Mouse (Mus musculus): ENCODE measurements around the gene Fgfr2. TPM values are rescaled to one million over a fixed set of nuclear protein-coding genes. Genes with fewer than 3 reads are reported as not detected.
A peak's percentile ranks its signal among the peaks of the same experiment; 100 is the strongest.

Fgfr2 gene
- polyA plus RNA-seq, 1 experiment from 2014 or later: 20.3 TPM

DNA sequence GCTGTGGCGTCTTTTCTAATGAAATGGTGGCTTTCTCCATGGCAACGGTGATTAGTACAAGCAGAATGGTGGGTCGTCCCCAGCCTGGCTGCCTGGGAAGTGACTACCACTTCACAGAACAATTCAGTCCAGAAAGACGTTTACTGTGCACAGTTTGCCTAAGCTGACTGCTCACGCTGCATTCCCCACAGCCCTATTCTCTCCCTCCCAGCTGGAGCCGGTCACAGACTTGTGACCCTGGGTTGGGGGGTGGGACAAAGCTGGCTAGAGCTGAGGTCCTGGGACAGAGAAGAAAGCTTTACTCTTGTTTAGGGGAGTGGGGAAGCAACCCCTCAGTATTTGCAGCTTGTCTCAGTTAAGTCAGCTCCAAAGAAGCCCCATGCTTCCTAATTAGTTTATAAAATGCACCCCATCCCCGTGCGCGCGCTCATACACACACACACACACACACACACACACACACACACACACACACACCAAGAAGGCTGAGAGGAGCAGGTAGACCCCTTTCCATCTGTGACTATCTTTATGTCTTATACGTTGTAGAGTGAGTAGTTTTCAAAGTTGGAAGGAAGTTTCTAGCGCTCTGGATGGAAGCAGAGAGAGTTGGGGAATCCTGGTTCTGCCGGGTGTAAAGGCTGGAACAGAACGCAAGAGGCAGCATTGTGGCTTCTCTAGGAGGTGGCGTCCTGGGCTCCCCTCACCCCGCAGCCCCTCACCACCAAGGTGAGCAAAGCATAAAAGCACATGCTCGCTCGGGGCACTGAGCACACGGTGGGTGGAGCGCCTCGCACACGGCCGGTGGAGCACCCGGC, 2754.1 kb downstream of the Fgfr2 start:
- peak overlapping the region; percentile 30 for H3K4me2 ChIP-seq (ENCODE audit: low read depth, low read length)
- H3K9ac ChIP-seq (ENCODE audit: low read length): 0 out of 2 replicates have a peak overlapping the region, but pooled peaks have one; percentile 12
- no peaks in the 10 kb centered on the region for H3K4me1 ChIP-seq (ENCODE audit: control insufficient read depth, insufficient read depth, low read length)
- no peak for ATAC-seq (replicated peaks; ENCODE audit: extremely low read depth, insufficient read depth, low FRiP score)
- 0 out of 2 replicates have a peak, but pooled peaks cover 2% of the 10 kb centered on the region for H3K27me3 ChIP-seq (ENCODE audit: control insufficient read depth, insufficient read depth, low read length)
- no peaks in the 10 kb centered on the region for H3K36me3 ChIP-seq (ENCODE audit: control insufficient read depth, insufficient read depth)
- WGBS: 50% methylated on average over 24 of the region's 24 CpGs
- H3K27ac ChIP-seq (ENCODE audit: low read length): no peak overlapping the region
- peaks cover 8% of the 10 kb centered on the region; the same call in 1 of the 2 replicates for H3K9me3 ChIP-seq (replicated peaks; ENCODE audit: control insufficient read depth, low read length)
- H3K4me3 ChIP-seq (ENCODE audit: low read length): no peak overlapping the region

DNA sequence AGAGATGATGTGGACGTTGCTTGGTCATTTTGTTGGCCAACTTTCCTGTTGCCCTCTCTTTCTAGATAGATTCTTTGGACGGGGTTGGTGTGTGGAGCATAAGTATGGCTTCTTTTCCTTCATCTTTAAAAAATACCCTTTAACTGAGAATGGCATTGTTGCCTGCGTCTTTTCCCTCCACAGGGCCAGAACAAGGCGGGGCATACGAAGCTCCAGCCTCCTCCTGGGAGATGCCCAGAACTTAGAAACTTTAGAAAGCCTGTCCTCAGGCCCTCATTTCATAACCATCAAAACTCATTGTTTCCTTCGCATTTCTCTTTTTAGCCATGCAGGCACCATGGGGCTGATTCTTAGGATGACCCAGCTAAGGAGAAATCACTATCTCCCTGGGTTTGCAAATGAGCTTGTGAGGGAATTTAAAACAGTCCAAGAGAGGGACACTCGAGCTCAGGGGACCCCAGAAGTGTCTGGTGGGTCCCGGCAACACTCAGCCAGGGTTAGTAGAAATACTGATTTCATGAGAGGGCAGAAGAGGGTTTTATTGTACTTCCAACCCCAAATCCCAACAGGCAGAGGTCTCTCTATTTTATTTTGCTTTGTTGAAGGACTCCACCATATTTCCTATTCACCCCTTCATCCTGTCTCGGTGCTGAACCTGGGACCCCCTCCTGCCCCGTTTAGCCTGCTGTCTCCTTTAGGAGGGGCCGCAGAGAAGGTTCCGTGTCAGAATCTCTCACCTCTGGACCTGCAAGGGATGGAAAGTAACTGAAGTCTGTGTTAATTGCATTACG, 2754.9 kb downstream of the Fgfr2 start:
- peaks cover 8% of the 10 kb centered on the region; the same call in 1 of the 2 replicates for H3K9me3 ChIP-seq (replicated peaks; ENCODE audit: control insufficient read depth, low read length)
- H3K4me1 ChIP-seq (ENCODE audit: control insufficient read depth, insufficient read depth, low read length): no peaks in the 10 kb centered on the region
- 58% methylated on average over 13 of the region's 13 CpGs for WGBS
- H3K27me3 ChIP-seq (ENCODE audit: control insufficient read depth, insufficient read depth, low read length): 0 out of 2 replicates have a peak, but pooled peaks cover 2% of the 10 kb centered on the region
- H3K9ac ChIP-seq (ENCODE audit: low read length): no peak overlapping the region
- no peak overlapping the region for H3K27ac ChIP-seq (ENCODE audit: low read length)
- no peaks in the 10 kb centered on the region for H3K36me3 ChIP-seq (ENCODE audit: control insufficient read depth, insufficient read depth)
- H3K4me3 ChIP-seq (ENCODE audit: low read length): no peak overlapping the region
- ATAC-seq (replicated peaks; ENCODE audit: extremely low read depth, insufficient read depth, low FRiP score): no peak
- H3K4me2 ChIP-seq (ENCODE audit: low read depth, low read length): 0 out of 2 replicates have a peak overlapping the region, but pooled peaks have one; percentile 30

DNA sequence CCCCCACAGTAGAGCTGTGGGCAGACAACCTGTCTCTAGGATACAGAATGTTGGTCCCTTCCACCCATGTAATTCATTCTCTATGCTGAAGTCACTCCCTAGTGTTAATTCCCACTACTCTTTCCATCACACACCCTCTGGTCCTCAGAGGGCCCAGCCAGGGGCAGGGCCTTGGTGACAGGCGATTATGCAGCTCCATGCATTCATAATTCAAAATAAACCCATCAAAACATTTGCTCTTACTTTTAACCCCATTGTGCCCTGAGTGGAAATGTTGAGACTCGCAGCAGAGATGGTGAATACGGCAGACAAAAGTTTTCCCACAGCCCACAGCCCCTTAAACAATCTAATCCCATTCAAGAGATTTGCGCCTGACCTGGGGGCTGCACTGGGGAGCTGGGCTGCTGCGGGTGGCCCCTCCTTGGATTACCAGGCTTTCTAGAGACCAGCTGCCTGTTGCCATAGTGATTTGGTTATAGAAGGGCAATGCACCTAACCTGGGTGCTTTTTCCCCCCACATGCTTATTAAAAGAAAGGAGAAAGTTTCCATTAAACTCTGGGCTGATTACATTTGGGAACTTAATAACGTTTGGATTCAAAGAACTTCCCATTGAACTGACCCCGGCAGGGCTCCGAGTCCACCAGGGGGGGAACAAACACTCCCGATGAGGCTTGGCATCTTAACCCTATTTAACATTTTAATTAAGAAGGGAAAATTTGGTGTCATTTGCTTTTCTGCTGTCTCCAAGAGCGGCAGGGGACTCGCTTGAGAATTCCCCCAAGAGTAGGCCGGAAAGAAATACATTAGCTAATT, 2755.7 kb downstream of the Fgfr2 start:
- H3K36me3 ChIP-seq (ENCODE audit: control insufficient read depth, insufficient read depth): no peaks in the 10 kb centered on the region
- 0 out of 2 replicates have a peak, but pooled peaks cover 2% of the 10 kb centered on the region for H3K27me3 ChIP-seq (ENCODE audit: control insufficient read depth, insufficient read depth, low read length)
- 57% methylated on average over 12 of the region's 12 CpGs for WGBS
- no peaks in the 10 kb centered on the region for H3K4me1 ChIP-seq (ENCODE audit: control insufficient read depth, insufficient read depth, low read length)
- H3K9ac ChIP-seq (ENCODE audit: low read length): no peak overlapping the region
- ATAC-seq (replicated peaks; ENCODE audit: extremely low read depth, insufficient read depth, low FRiP score): no peak
- no peak overlapping the region for H3K4me2 ChIP-seq (ENCODE audit: low read depth, low read length)
- H3K9me3 ChIP-seq (replicated peaks; ENCODE audit: control insufficient read depth, low read length): peaks cover 8% of the 10 kb centered on the region; the same call in 1 of the 2 replicates
- no peak overlapping the region for H3K27ac ChIP-seq (ENCODE audit: low read length)
- H3K4me3 ChIP-seq (ENCODE audit: low read length): no peak overlapping the region

DNA sequence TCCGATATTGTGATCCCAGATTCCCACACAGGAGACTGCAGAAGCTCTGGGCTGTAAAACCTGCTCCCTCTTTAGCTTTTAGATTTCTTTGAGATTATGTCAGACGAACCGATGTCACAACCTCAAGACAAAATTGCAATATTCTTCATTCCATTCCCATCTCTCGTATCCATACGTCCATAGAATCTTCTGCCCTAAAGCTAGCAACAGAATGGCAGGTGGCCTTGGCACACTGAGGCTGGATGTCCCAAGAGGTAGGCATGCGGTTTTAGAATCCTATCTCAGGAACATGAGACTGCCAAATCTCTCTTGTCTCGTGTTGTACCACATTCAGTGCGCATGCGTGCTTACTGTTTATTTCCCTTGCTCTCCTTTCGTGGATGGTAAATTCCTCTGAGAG, 2757.4 kb downstream of the Fgfr2 start:
- H3K27ac ChIP-seq (ENCODE audit: low read length): no peak overlapping the region
- no peaks in the 10 kb centered on the region for H3K36me3 ChIP-seq (ENCODE audit: control insufficient read depth, insufficient read depth)
- H3K4me1 ChIP-seq (ENCODE audit: control insufficient read depth, insufficient read depth, low read length): no peaks in the 10 kb centered on the region
- H3K4me3 ChIP-seq (ENCODE audit: low read length): no peak overlapping the region
- no peak overlapping the region for H3K4me2 ChIP-seq (ENCODE audit: low read depth, low read length)
- H3K9me3 ChIP-seq (replicated peaks; ENCODE audit: control insufficient read depth, low read length): peaks cover 6% of the 10 kb centered on the region; the same call in 1 of the 2 replicates
- WGBS: 93% methylated on average over 10 of the region's 10 CpGs
- 0 out of 2 replicates have a peak, but pooled peaks cover 2% of the 10 kb centered on the region for H3K27me3 ChIP-seq (ENCODE audit: control insufficient read depth, insufficient read depth, low read length)
- no peak for ATAC-seq (replicated peaks; ENCODE audit: extremely low read depth, insufficient read depth, low FRiP score)
- H3K9ac ChIP-seq (ENCODE audit: low read length): no peak overlapping the region

DNA sequence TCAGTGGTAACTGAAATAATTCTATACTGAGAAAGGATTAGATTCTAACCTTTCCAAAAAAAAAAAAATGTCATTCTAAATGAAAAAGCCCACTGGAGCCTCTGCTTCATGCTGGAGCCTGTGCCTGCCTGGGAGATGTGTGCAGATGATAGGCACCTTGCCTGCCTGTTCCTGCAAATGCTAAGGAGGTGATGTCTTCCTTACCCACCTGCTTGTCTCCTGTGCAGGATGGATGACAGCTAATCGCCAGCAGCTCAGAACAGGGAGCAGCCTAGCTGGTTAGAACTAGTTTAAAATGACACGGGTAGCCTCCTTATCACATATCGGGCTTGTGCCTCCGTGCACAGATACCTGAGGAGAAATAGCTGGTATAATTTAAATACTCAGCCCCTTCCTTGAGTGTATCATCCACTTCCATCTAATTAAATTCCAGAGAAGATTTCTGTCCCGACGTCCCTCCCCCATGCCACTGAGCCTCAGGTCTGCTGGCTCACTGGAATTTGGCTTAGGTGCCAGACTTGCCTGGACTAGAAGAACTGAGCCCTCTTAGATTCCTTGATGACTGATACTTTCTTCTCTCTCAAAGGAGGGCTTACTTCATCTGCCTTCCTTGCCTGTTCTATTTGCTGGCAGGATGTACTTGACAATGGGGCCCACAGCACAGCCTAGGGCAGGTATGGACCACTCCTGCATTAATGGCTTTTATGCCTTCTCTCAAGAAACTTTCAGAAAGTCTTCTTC, 2782.6 kb downstream of the Fgfr2 start:
- Histone ChIP-seq H3K27me3 (ENCODE audit: control insufficient read depth, insufficient read depth, low read length) (no peaks in the 10 kb centered on the region), H3K4me3 (ENCODE audit: low read length) (no peak overlapping the region), H3K36me3 (ENCODE audit: control insufficient read depth, insufficient read depth) (no peaks in the 10 kb centered on the region), H3K9ac (ENCODE audit: low read length) (no peak overlapping the region), H3K9me3 (replicated peaks; ENCODE audit: control insufficient read depth, low read length) (no peaks in the 10 kb centered on the region), H3K4me2 (ENCODE audit: low read depth, low read length) (no peak overlapping the region), H3K27ac (ENCODE audit: low read length) (no peak overlapping the region), H3K4me1 (ENCODE audit: control insufficient read depth, insufficient read depth, low read length) (no peaks in the 10 kb centered on the region)
- ATAC-seq (replicated peaks; ENCODE audit: extremely low read depth, insufficient read depth, low FRiP score): no peak
- WGBS: 61% methylated on average over 6 of the region's 6 CpGs

DNA sequence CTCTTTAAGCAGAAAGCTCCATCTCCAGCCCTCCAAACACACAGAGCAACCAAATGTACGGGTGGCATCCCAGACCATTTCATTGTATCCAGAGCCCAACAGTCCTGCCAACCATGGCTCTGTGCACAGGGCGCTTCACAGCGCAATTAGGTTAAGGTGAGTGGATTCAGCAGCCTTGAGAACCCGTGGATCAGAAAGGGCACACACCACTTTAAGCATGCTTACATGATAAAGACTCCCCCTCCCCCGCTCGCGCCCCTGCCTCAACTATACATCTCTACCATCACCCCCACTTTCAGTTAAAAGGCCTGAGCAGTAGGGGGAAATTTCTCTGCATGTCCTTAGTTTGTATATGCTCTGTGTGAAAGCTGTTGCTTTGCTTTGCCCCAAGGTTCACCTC, 2785.5 kb downstream of the Fgfr2 start:
- ATAC-seq (replicated peaks; ENCODE audit: extremely low read depth, insufficient read depth, low FRiP score): no peak
- WGBS: 89% methylated on average over 7 of the region's 7 CpGs
- H3K27ac ChIP-seq (ENCODE audit: low read length): no peak overlapping the region
- no peaks in the 10 kb centered on the region for H3K4me1 ChIP-seq (ENCODE audit: control insufficient read depth, insufficient read depth, low read length)
- H3K27me3 ChIP-seq (ENCODE audit: control insufficient read depth, insufficient read depth, low read length): no peaks in the 10 kb centered on the region
- no peak overlapping the region for H3K9ac ChIP-seq (ENCODE audit: low read length)
- H3K4me3 ChIP-seq (ENCODE audit: low read length): no peak overlapping the region
- H3K9me3 ChIP-seq (replicated peaks; ENCODE audit: control insufficient read depth, low read length): no peaks in the 10 kb centered on the region
- H3K36me3 ChIP-seq (ENCODE audit: control insufficient read depth, insufficient read depth): no peaks in the 10 kb centered on the region
- H3K4me2 ChIP-seq (ENCODE audit: low read depth, low read length): no peak overlapping the region

DNA sequence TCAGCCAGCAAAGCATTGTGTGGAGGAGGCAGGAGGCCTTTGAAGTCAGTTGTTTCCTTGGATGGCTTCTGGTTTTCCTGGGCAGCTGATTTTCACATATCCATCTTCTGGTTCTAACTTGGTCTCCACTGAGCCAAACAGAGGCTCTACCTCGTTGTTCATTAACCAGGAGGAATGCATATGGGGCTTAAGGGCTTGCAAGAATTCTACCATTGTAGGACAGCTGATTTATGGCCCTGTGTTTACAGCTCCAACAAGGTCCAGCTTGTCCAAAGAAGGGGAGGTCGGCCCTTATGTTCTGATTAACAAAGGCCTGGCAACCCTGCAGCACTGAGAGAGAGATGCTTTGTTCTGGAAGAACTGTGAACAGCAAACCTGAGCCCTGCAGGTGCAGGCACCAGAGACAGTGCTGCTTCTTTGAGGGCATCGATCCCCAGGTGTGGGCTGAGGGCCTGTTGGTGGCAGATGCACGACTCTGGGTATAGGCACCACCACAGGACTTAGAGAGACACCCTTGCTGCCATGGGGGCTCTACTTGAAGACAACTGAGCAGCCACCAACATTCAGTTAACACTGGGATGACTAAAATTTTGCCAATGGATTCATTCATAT, 2787.6 kb downstream of the Fgfr2 start:
- Histone ChIP-seq H3K9ac (ENCODE audit: low read length) (no peak overlapping the region), H3K9me3 (replicated peaks; ENCODE audit: control insufficient read depth, low read length) (no peaks in the 10 kb centered on the region), H3K27me3 (ENCODE audit: control insufficient read depth, insufficient read depth, low read length) (no peaks in the 10 kb centered on the region), H3K27ac (ENCODE audit: low read length) (no peak overlapping the region), H3K4me3 (ENCODE audit: low read length) (no peak overlapping the region), H3K36me3 (ENCODE audit: control insufficient read depth, insufficient read depth) (no peaks in the 10 kb centered on the region), H3K4me1 (ENCODE audit: control insufficient read depth, insufficient read depth, low read length) (no peaks in the 10 kb centered on the region), H3K4me2 (ENCODE audit: low read depth, low read length) (no peak overlapping the region)
- 62% methylated on average over 4 of the region's 4 CpGs for WGBS
- ATAC-seq (replicated peaks; ENCODE audit: extremely low read depth, insufficient read depth, low FRiP score): no peak
